Mouse (Mus musculus) stomach, embryonic 14.5 days (tissue): ENCODE results near the gene Tmem240. TPM values are rescaled to one million over a fixed set of nuclear protein-coding genes. Genes with fewer than 3 reads are reported as not detected.

Experiments
- ATAC-seq: fragments of 200-750 bp; cut with Nextera tagmentation; 2 replicates; pipeline ENCODE4 v1.8.0; 2017; ENCODE audit warnings: low read depth, moderate TSS enrichment; ENCODE audit not compliant: insufficient number of reproducible peaks, insufficient read depth, low FRiP score
- H3K27ac ChIP-seq: fragments of 300-500 bp; sonication (generic); 2 replicates; pipeline ENCODE4 v1.5.1; 2014; ENCODE audit warnings: mild to moderate bottlenecking, low read length, moderate library complexity, mixed read lengths
- H3K27me3 ChIP-seq: fragments of 300-500 bp; sonication (generic); 2 replicates; pipeline ENCODE4 v1.6.1; 2014; ENCODE audit warnings: low read length, control low read depth, mixed read lengths; ENCODE audit not compliant: control insufficient read depth, insufficient read depth
- H3K36me3 ChIP-seq: fragments of 300-500 bp; sonication (generic); 2 replicates; pipeline ENCODE4 v1.6.1; 2014; ENCODE audit warnings: mild to moderate bottlenecking, control low read depth, low read length, moderate library complexity, mixed read lengths; ENCODE audit not compliant: control insufficient read depth, insufficient read depth
- H3K4me1 ChIP-seq: fragments of 300-500 bp; sonication (generic); 2 replicates; pipeline ENCODE4 v1.6.1; 2014; ENCODE audit warnings: low read length, control low read depth, mixed read lengths; ENCODE audit not compliant: control insufficient read depth, insufficient read depth
- H3K4me2 ChIP-seq: fragments of 300-500 bp; sonication (generic); replicated peaks from 2 replicates; pipeline ENCODE4 v1.6.1; 2014; ENCODE audit warnings: low read depth, low read length, control low read depth
- H3K4me3 ChIP-seq: fragments of 300-500 bp; sonication (generic); 2 replicates; pipeline ENCODE4 v1.5.1; 2014; ENCODE audit warnings: low read depth, low read length, control low read depth
- H3K9ac ChIP-seq: fragments of 300-500 bp; sonication (generic); replicated peaks from 2 replicates; pipeline ENCODE4 v1.6.1; 2014; ENCODE audit warnings: low read depth, mild to moderate bottlenecking, control low read depth, low read length, moderate library complexity, mixed read lengths
- H3K9me3 ChIP-seq: fragments of 300-500 bp; sonication (generic); 2 replicates; pipeline ENCODE4 v1.6.1; 2016; ENCODE audit warnings: low read depth, low read length, control low read depth; ENCODE audit not compliant: control insufficient read depth
- WGBS: fragments of 180-500 bp; shearing (Covaris S2); extraction: QIAGEN DNeasy Blood & Tissue Kit; methylation state at CpG from one replicate; pipeline ENCODE4 v1.1.7; 2014; 5-methylcytosine and 5-hydroxymethylcytosine counted together
- polyA plus RNA-seq: library from polyadenylated mRNA; unstranded; fragments of >200 nt; fragmentation: Nextera tagmentation; extraction: Ambion mirVana; gene quantifications from 2 replicates; pipeline ENCODE4 v1.2.1, GENCODE M21; 2014

Gene Tmem240
- polyA plus RNA-seq, 1 experiment from 2014 or later = 0.56 TPM

GRCm38 (mm10) chr4:155696261-155697255, 38.0 kb upstream of the Tmem240 start:
- H3K4me1 ChIP-seq = 0 out of 2 replicates have a peak, but pooled peaks cover 6% of the 10 kb centered on the region
- H3K27me3 ChIP-seq = no peaks in the 10 kb centered on the region
- H3K9me3 ChIP-seq = no peaks in the 10 kb centered on the region
- ATAC-seq = no peak
- 0 out of 2 replicates have a peak overlapping the region, but pooled peaks have one; percentile 81 for H3K4me2 ChIP-seq
- 65% methylated on average over 16 of the region's 16 CpGs for WGBS
- H3K4me3 ChIP-seq = no peak overlapping the region
- no peaks in the 10 kb centered on the region for H3K36me3 ChIP-seq
- H3K9ac ChIP-seq = no peak overlapping the region
- no peak overlapping the region for H3K27ac ChIP-seq

- Histone ChIP-seq H3K4me2 (no peak overlapping the region), H3K27me3 (no peaks in the 10 kb centered on the region), H3K27ac (no peak overlapping the region), H3K36me3 (no peaks in the 10 kb centered on the region), H3K4me1 (0 out of 2 replicates have a peak, but pooled peaks cover 3% of the 10 kb centered on the region), H3K9me3 (no peaks in the 10 kb centered on the region), H3K4me3 (no peak overlapping the region), H3K9ac (no peak overlapping the region)
- no peak for ATAC-seq
Observed at GRCm38 (mm10) chr4:155700425-155700824, 34.2 kb upstream of the Tmem240 start.

DNA sequence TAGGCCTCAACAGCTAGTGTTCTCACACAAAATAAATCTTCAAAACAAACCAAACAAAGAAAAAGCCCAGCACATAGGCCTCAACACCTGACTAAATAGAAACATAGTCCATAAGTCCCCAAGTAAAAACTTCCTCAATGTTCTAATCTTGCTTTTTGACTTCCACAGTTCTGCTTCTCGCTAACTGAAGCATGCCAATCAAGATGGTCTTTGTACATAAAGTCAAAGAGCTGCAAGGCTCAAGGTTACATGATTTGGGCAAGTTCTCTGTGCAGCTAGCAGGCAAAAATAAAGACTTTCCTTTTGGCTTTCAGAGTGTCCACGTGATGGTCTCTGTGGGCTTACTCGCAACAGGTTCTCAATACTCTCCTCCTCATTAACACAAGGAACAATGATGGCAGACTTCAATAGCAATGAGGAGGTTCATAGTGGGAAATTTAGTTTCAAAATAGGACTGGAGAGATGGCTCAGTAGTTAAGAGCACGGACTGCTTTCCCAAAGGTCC, 31.1 kb upstream of the Tmem240 start:
- no peak overlapping the region for H3K4me3 ChIP-seq
- no peaks in the 10 kb centered on the region for H3K36me3 ChIP-seq
- H3K27ac ChIP-seq = no peak overlapping the region
- no peaks in the 10 kb centered on the region for H3K27me3 ChIP-seq
- no peak for ATAC-seq
- H3K9ac ChIP-seq = no peak overlapping the region
- no peaks in the 10 kb centered on the region for H3K9me3 ChIP-seq
- 96% methylated on average over 4 of the region's 4 CpGs for WGBS
- H3K4me2 ChIP-seq = no peak overlapping the region
- H3K4me1 ChIP-seq = peaks cover 8% of the 10 kb centered on the region; the same call in 1 of the 2 replicates

- Histone ChIP-seq H3K27me3 (no peaks in the 10 kb centered on the region), H3K27ac (peak within 1 kb of the TSS; percentile 96), H3K9me3 (no peaks in the 10 kb centered on the region), H3K4me3 (peak within 1 kb of the TSS; percentile 86), H3K4me2 (peak within 1 kb of the TSS; percentile 76), H3K9ac (peak within 1 kb of the TSS; percentile 91), H3K36me3 (no peaks in the 10 kb centered on the region; the same call in 1 of the 2 replicates), H3K4me1 (peaks cover 10% of the 10 kb centered on the region; the same call in 1 of the 2 replicates)
- peak; percentile 95 for ATAC-seq
- under 1% methylated on average over 83 of the region's 83 CpGs for WGBS
Observed at GRCm38 (mm10) chr4:155704721-155705591, 29.6 kb upstream of the Tmem240 start, which contains the start of gene Ssu72. Ssu72 (plus strand) TSS chr4:155704800.

GRCm38 (mm10) chr4:155705592-155705929, 29.0 kb upstream of the Tmem240 start:
- Histone ChIP-seq H3K4me2 (peak overlapping the region; percentile 70), H3K36me3 (no peaks in the 10 kb centered on the region; the same call in 1 of the 2 replicates), H3K4me1 (peaks cover 16% of the 10 kb centered on the region; the same call in 1 of the 2 replicates), H3K27ac (peak overlapping the region; percentile 96), H3K9ac (peak overlapping the region; percentile 91), H3K4me3 (peak overlapping the region; percentile 86), H3K9me3 (no peaks in the 10 kb centered on the region), H3K27me3 (no peaks in the 10 kb centered on the region)
- no peak for ATAC-seq
- WGBS = under 1% methylated on average over 19 of the region's 19 CpGs

- H3K4me2 ChIP-seq = no peak overlapping the region
- H3K9ac ChIP-seq = no peak overlapping the region
- WGBS = 79% methylated on average over 2 of the region's 2 CpGs
- H3K9me3 ChIP-seq = no peaks in the 10 kb centered on the region
- H3K27ac ChIP-seq = no peak overlapping the region
- no peak for ATAC-seq
- H3K4me3 ChIP-seq = no peak overlapping the region
- H3K4me1 ChIP-seq = peaks cover 18% of the 10 kb centered on the region; the same call in 1 of the 2 replicates
- no peaks in the 10 kb centered on the region for H3K27me3 ChIP-seq
- H3K36me3 ChIP-seq = no peaks in the 10 kb centered on the region; the same call in 1 of the 2 replicates
Observed at GRCm38 (mm10) chr4:155708582-155708981, 26.0 kb upstream of the Tmem240 start.

GRCm38 (mm10) chr4:155708988-155709387, 25.6 kb upstream of the Tmem240 start:
- Histone ChIP-seq H3K27ac (no peak overlapping the region), H3K9me3 (no peaks in the 10 kb centered on the region), H3K27me3 (no peaks in the 10 kb centered on the region), H3K4me1 (peaks cover 18% of the 10 kb centered on the region; the same call in 1 of the 2 replicates), H3K4me2 (no peak overlapping the region), H3K4me3 (no peak overlapping the region), H3K9ac (no peak overlapping the region), H3K36me3 (no peaks in the 10 kb centered on the region; the same call in 1 of the 2 replicates)
- ATAC-seq = no peak
